Mouse (Mus musculus) T-cell, adult 2 months (primary cell): ENCODE results near the gene Lhfp.

ENCODE experiments used
- DNase-seq: peaks from one replicate; pipeline ENCODE4 v3.0.0; 2022; ENCODE audit warnings: low spot score

Lhfp gene

GRCm38 (mm10) chr3:53041411-53042239 lies at the start of gene Lhfp:
TSS of gene Lhfp (plus strand) at chr3:53041528.
- DNase-seq = peak; percentile 18

- no peak for DNase-seq
Measured at GRCm38 (mm10) chr3:52993296-52993695, 48.0 kb upstream of the Lhfp start.

GRCm38 (mm10) chr3:52994666-52995065 lies 46.7 kb upstream of the Lhfp start:
- DNase-seq = no peak

- DNase-seq = no peak
Measured at GRCm38 (mm10) chr3:52996635-52997034, 44.7 kb upstream of the Lhfp start.

DNA sequence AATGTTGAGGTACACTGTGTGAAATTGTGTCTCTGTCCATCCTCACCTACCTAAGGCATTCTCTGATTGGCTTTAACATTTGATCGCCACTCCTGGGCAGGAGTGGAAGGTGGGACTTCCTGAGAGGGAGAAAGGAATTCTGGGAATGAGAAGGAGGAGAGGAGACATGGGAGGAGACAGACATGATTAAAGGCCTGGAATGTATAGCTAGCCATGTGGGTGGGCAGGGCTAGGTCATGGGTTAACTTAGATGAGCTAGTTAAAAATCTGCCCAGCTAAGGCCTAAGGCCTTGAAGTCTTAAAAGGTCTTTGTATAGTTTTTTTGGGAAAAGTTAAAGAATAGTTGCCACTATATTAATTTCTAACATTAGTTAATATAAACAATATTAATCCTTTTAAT lies 43.9 kb upstream of the Lhfp start:
- DNase-seq = no peak

DNA sequence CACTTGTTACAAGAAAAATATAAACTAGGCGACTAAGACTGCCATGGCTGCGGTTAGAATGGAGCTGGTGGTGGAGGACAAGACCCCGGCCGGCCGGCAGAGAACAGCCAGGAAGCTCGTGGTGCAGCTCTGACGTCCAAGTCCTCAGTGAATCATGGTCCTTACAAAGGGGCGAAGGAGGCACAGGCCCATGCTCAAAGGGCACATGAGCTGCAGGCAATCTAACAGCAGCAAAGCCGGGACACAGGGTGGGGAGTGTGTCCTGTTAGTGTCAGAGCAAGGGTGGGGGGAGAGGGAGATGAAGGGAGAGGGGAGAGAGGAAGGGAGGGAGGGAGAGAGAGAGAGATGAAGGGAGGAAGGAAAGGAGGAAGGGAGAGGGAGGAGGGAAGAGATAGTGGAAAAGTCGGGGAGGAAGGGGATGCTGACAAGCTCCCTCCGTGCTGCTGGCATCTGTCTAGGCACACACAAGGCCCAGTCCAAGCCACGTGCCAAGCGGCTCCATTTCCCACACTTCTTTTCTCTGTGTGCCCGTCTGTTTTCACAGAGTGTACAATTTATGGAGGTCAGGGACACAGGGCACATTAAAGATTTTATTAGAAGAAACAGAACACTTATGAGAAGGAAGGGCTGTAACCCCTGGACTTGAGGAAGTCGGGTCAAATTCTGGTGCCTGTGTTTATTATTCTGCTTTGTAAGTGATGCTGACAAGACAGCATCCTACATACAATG lies 42.1 kb upstream of the Lhfp start:
- no peak for DNase-seq

GRCm38 (mm10) chr3:52999996-53000395 lies 41.3 kb upstream of the Lhfp start:
- no peak for DNase-seq

GRCm38 (mm10) chr3:53002076-53002475 lies 39.3 kb upstream of the Lhfp start:
- no peak for DNase-seq

DNA sequence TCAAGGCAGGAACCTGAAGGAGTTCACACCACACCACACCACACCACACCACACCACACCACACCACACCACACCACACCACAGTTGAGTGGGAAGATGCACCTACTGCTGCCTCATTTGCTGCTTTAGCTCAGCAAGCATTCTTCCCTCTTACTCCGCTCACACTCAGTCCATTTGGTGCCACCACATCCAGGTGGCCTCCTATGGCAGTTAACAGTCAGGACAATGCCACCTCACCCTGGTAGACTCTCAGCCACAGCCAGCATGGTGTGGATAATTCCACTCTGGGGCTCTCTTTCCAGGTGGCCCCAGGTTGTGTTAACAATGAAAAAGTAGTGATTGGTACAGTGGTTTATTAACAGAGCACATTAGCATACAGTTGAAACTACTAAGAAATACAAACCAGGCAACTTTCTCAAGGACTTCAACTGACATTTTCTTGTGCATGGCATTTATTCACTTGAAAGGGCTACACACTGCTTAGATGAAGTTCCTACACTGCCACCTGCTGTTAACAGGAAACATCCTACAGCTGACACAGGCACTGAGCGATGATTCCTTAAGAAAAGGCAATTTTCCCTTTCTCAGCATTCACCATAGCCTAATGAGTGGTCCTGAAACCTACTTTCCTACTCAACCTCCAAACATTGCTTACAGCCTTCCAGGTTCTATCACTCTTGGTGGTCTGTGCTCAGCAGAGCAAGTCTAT lies 36.8 kb upstream of the Lhfp start:
- peak; percentile 20 for DNase-seq

- DNase-seq = no peak
Measured at GRCm38 (mm10) chr3:53007411-53007810, 33.9 kb upstream of the Lhfp start.

DNA sequence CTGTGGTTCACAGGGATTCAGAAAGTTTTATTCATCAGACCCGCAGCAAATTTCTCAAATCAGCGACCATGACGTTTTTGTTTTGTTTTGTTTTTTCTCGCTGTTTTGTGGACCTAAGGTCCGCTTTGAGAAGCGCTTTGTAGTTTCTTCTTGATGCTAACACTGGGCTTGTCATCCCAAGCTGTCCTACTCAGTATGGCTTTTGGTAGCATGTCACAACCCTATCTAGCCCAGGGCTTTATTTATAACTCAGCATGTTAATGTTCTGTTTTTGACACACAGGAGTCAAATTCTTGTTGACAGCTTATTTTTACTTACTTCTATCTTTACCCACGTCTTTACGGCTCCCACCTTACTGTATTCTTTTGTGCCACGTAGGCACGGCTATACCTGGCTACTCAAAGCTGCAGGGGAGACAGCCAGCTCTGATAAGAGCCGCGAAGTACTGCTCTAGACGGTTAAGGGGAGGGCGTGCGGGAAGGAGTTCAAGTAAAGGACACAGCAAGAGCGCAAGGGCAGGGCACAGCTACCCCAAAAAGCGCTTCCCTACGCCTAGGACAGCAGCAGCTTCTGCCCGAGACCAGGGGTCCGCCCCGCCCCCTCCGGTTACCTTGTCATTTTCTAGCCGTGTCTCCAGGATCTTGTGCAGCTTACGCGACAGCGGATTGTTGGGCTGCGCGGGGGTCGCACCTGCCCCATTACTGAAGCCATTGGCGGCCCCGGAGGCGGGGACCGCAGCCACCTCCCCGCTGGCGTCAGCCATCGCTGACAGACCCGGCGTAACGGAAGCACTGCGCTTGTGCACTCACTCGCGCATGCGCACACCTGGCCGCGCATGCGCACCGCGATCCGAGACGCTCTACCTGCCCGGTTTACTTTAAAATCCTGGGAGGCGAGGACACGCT lies 24.6 kb upstream of the Lhfp start, which contains the start of gene Cog6:
Cog6 (minus strand) TSS at position 802 of the 905 bp plus-strand sequence.
- DNase-seq = peak; percentile 88

DNA sequence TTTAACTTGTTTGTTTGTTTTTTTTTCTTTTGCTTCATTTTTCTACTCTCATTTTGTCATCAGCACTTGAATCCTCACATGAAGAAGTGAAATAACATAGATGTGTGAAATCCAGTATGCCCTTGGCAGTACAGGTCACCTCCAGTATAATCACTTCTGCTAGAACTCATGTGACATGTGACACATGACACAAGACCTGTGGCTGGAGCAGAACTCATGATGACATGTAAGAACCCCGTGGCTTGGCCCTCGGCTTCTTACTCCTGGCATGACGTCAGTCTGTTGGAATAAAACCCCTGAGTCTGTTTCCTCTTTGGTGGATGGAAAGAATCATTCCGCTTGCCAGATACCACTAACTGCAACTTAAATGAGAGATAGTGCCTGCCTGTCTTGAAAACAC lies 14.0 kb upstream of the Lhfp start:
- DNase-seq = no peak

- DNase-seq = peak; percentile 65
Measured at GRCm38 (mm10) chr3:53029046-53029445, 12.3 kb upstream of the Lhfp start.

- DNase-seq = no peak
Measured at GRCm38 (mm10) chr3:53031586-53031985, 9.7 kb upstream of the Lhfp start.

GRCm38 (mm10) chr3:53032432-53032831 lies 8.9 kb upstream of the Lhfp start:
- peak; percentile 42 for DNase-seq

DNA sequence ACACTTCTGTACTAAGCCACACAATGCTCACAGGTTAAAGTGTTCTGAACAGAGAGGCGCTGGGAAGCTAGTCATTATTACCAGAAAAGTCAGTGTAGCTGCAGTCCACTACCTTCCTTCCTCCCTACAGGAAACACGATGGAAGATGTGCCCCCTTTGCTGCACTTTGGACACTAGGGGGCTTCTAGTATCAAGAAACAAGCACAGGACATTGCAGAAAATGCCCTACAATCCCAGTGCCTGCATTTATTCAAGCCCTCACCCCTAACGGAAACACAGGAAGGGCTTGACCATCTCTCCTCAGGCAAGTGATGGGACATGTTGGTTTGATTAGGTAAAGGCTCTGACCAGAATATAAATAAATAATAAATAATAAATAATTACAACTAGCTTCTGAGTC lies 7.9 kb upstream of the Lhfp start:
- DNase-seq = no peak

GRCm38 (mm10) chr3:53036076-53036475 lies 5.3 kb upstream of the Lhfp start:
- no peak for DNase-seq

DNA sequence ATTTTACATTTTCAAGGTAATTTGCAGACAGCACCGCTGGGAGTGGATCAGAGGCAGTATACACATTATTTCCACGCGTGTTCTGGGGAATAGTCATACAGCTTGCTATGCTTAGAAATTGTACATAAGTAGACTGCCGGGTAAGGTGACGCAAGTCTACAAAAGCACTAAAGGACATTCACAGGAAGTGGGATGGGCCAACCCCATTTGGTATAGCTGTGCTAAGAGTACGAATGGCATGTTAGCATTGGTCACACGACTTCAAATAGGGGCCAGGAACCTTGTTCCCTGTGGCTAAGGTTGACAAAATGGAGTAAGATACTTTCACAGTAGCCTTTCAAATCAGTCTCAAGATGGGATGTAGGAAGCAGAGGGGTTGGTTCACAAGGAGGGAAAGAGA lies 4.4 kb upstream of the Lhfp start:
- DNase-seq = peak; percentile 62

- DNase-seq = no peak
Measured at GRCm38 (mm10) chr3:53038913-53039312, 2.4 kb upstream of the Lhfp start.

DNA sequence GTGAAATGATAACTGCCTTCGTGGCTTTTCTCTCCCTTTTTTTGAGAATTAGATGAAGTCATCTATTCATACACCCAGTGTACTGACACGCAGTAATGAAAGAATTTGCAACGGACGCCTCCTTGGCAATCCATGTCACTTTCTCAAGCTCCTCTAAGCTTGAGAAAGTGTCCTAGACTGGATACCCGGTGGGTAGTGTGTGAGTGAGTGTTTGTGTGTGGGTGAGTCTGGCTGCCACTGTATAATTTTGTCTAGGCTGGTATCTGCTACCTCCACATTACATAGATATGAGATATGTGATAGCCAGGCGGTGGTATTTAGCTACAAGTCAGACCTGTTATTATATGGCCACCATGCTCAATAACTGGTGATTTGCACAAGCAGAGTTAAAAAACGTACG lies 1.6 kb upstream of the Lhfp start:
- no peak for DNase-seq

GRCm38 (mm10) chr3:53040593-53041410 lies 526 bp upstream of the Lhfp start:
- DNase-seq = no peak
